Mouse (Mus musculus) myocyte (in vitro differentiated cells): ENCODE data around the gene Fbxo47. TPM values are rescaled to one million over a fixed set of nuclear protein-coding genes. Genes with fewer than 3 reads are reported as not detected.

Experiments used
- H3K27me3 ChIP-seq: one replicate; pipeline ENCODE4 v1.6.1; 2011; ENCODE audit not compliant: control insufficient read depth, insufficient read depth, insufficient read length
- H3K36me3 ChIP-seq: one replicate; pipeline ENCODE4 v1.6.1; 2011; ENCODE audit not compliant: control insufficient read depth, insufficient read depth
- H3K4me2 ChIP-seq: one replicate; pipeline ENCODE4 v1.6.1; 2011; ENCODE audit warnings: low read depth, control low read depth
- H3K4me3 ChIP-seq: one replicate; pipeline ENCODE4 v1.5.1; 2011; ENCODE audit warnings: mild to moderate bottlenecking, control low read depth, moderate library complexity
- H3K79me2 ChIP-seq: one replicate; pipeline ENCODE4 v1.6.1; 2011; ENCODE audit not compliant: control insufficient read depth, insufficient read depth
- H3ac ChIP-seq: one replicate; pipeline ENCODE4 v1.6.1; 2011; ENCODE audit not compliant: control insufficient read depth, insufficient read length
- CEBPB ChIP-seq: IDR thresholded peaks from 2 replicates; pipeline ENCODE4 v1.6.1; 2011; ENCODE audit warnings: mild to moderate bottlenecking, moderate library complexity; ENCODE audit not compliant: poor library complexity, insufficient read depth, severe bottlenecking
- E2F4 ChIP-seq: IDR thresholded peaks from one replicate; pipeline ENCODE4 v1.6.1; 2011; ENCODE audit warnings: mild to moderate bottlenecking, control low read depth, moderate library complexity; ENCODE audit not compliant: insufficient read depth
- MAX ChIP-seq: IDR thresholded peaks from one replicate; pipeline ENCODE4 v1.6.1; 2011; ENCODE audit warnings: low read depth, mild to moderate bottlenecking, control low read depth
- MYOD1 ChIP-seq, 3 experiments: IDR thresholded peaks; one replicate each; pipeline ENCODE4 v1.6.1; 2011; ENCODE audit warnings: control low read depth in 2 of 3, low read depth in 2 of 3, mild to moderate bottlenecking in 2 of 3, moderate library complexity in 1 of 3; ENCODE audit not compliant: insufficient read length in 2 of 3, control insufficient read depth in 1 of 3
- MYOG ChIP-seq, 3 experiments: IDR thresholded peaks; one replicate each; pipeline ENCODE4 v1.6.1; 2011; ENCODE audit warnings: control low read depth in 2 of 3, low read depth in 2 of 3, mild to moderate bottlenecking in 2 of 3; ENCODE audit not compliant: insufficient read length in 2 of 3, control insufficient read depth in 1 of 3, insufficient read depth in 1 of 3
- POLR2A ChIP-seq: IDR thresholded peaks from one replicate; pipeline ENCODE4 v1.6.1; 2011; ENCODE audit warnings: low read depth, mild to moderate bottlenecking, control low read depth, moderate library complexity; ENCODE audit not compliant: insufficient read length
- POLR2AphosphoS2 ChIP-seq: IDR thresholded peaks from one replicate; pipeline ENCODE4 v1.6.1; 2011; ENCODE audit warnings: low read depth, control low read depth; ENCODE audit not compliant: insufficient read length
- REST ChIP-seq: IDR thresholded peaks from one replicate; pipeline ENCODE4 v1.6.1; 2011; ENCODE audit warnings: mild to moderate bottlenecking, control low read depth, moderate library complexity; ENCODE audit not compliant: insufficient read depth, insufficient read length
- SRF ChIP-seq: IDR thresholded peaks from one replicate; pipeline ENCODE4 v1.6.1; 2011; ENCODE audit warnings: low read depth; ENCODE audit not compliant: control insufficient read depth, insufficient read length
- TCF12 ChIP-seq: IDR thresholded peaks from one replicate; pipeline ENCODE4 v1.6.1; 2011; ENCODE audit warnings: mild to moderate bottlenecking, control low read depth; ENCODE audit not compliant: poor library complexity, insufficient read depth, severe bottlenecking
- TCF3 ChIP-seq: IDR thresholded peaks from one replicate; pipeline ENCODE4 v1.6.1; 2011; ENCODE audit warnings: low read depth, control low read depth; ENCODE audit not compliant: insufficient read length
- USF1 ChIP-seq: IDR thresholded peaks from one replicate; pipeline ENCODE4 v1.6.1; 2011; ENCODE audit warnings: low read depth, mild to moderate bottlenecking, control low read depth, moderate library complexity
- polyA plus RNA-seq: library from polyadenylated mRNA; unstranded; fragments of >200 nt; fragmentation: generic; extraction: Trizol; gene quantifications from one replicate; pipeline ENCODE4 v1.2.1, GENCODE M21; 2012; ENCODE audit warnings: missing spikeins

Gene Fbxo47
- polyA plus RNA-seq, 1 experiment: 0.32 TPM

GRCm38 (mm10) chr11:97833352-97833751 lies 50.6 kb downstream of the Fbxo47 start:
- H3ac ChIP-seq: no peak overlapping the region
- TF ChIP-seq MAX: no peak
- TF ChIP-seq SRF: no peak
- no peak for TF ChIP-seq E2F4
- no peak for TF ChIP-seq USF1
- no peak for TF ChIP-seq POLR2A
- no peak for TF ChIP-seq REST
- no peak for TF ChIP-seq TCF12
- TF ChIP-seq MYOD1 (IDR thresholded peaks at IDR 0.05; ENCODE audit: control insufficient read depth in 1 of 3, insufficient read length in 2 of 3, low read depth in 2 of 3): no peak
- TF ChIP-seq TCF3: no peak
- H3K27me3 ChIP-seq: no peaks in the 10 kb centered on the region
- peaks cover 23% of the 10 kb centered on the region for H3K79me2 ChIP-seq
- H3K4me2 ChIP-seq: no peak overlapping the region
- H3K4me3 ChIP-seq: no peak overlapping the region
- H3K36me3 ChIP-seq: peaks cover 27% of the 10 kb centered on the region

GRCm38 (mm10) chr11:97832001-97832400 lies 52.0 kb downstream of the Fbxo47 start:
- Histone ChIP-seq H3ac (no peak overlapping the region), H3K27me3 (no peaks in the 10 kb centered on the region), H3K79me2 (peaks cover 24% of the 10 kb centered on the region), H3K4me2 (no peak overlapping the region), H3K4me3 (no peak overlapping the region), H3K36me3 (peaks cover 22% of the 10 kb centered on the region)
- TF ChIP-seq SRF: no peak
- no peak for TF ChIP-seq USF1
- TF ChIP-seq CEBPB: no peak
- no peak for TF ChIP-seq E2F4
- TF ChIP-seq REST: no peak
- no peak for TF ChIP-seq MYOG (IDR thresholded peaks at IDR 0.05; ENCODE audit: control insufficient read depth in 1 of 3, insufficient read depth in 1 of 3, insufficient read length in 2 of 3, low read depth in 2 of 3)
- no peak for TF ChIP-seq TCF12
- no peak for TF ChIP-seq MYOD1 (IDR thresholded peaks at IDR 0.05; ENCODE audit: control insufficient read depth in 1 of 3, insufficient read length in 2 of 3, low read depth in 2 of 3)
- no peak for TF ChIP-seq TCF3
- no peak for TF ChIP-seq MAX
- no peak for TF ChIP-seq POLR2AphosphoS2
- TF ChIP-seq POLR2A: no peak

GRCm38 (mm10) chr11:97830501-97830900 lies 53.5 kb downstream of the Fbxo47 start:
- Histone ChIP-seq H3K4me3 (no peak overlapping the region), H3K27me3 (no peaks in the 10 kb centered on the region), H3K36me3 (peaks cover 19% of the 10 kb centered on the region), H3K4me2 (no peak overlapping the region), H3K79me2 (peaks cover 29% of the 10 kb centered on the region), H3ac (no peak overlapping the region)
- no peak for TF ChIP-seq USF1
- no peak for TF ChIP-seq SRF

- TF ChIP-seq MYOD1 (IDR thresholded peaks at IDR 0.05; ENCODE audit: control insufficient read depth in 1 of 3, insufficient read length in 2 of 3, low read depth in 2 of 3) (no peak), MAX (no peak), POLR2AphosphoS2 (no peak), CEBPB (no peak), MYOG (IDR thresholded peaks at IDR 0.05; ENCODE audit: control insufficient read depth in 1 of 3, insufficient read depth in 1 of 3, insufficient read length in 2 of 3, low read depth in 2 of 3) (no peak), SRF (no peak), REST (no peak), TCF3 (no peak), USF1 (no peak), TCF12 (no peak), E2F4 (no peak), POLR2A (no peak)
- peaks cover 32% of the 10 kb centered on the region for H3K79me2 ChIP-seq
Observed at GRCm38 (mm10) chr11:97829913-97830476, 54.0 kb downstream of the Fbxo47 start.

GRCm38 (mm10) chr11:97829365-97829764 lies 54.6 kb downstream of the Fbxo47 start:
- Histone ChIP-seq H3K4me3 (no peak overlapping the region), H3K4me2 (no peak overlapping the region), H3K79me2 (peaks cover 38% of the 10 kb centered on the region), H3K36me3 (peaks cover 8% of the 10 kb centered on the region), H3K27me3 (no peaks in the 10 kb centered on the region), H3ac (no peak overlapping the region)
- TF ChIP-seq MYOD1 (IDR thresholded peaks at IDR 0.05; ENCODE audit: control insufficient read depth in 1 of 3, insufficient read length in 2 of 3, low read depth in 2 of 3) (no peak), POLR2AphosphoS2 (no peak), MAX (no peak), MYOG (IDR thresholded peaks at IDR 0.05; ENCODE audit: control insufficient read depth in 1 of 3, insufficient read depth in 1 of 3, insufficient read length in 2 of 3, low read depth in 2 of 3) (no peak), TCF3 (no peak), SRF (no peak), USF1 (no peak), TCF12 (no peak), E2F4 (no peak), POLR2A (no peak), REST (no peak), CEBPB (no peak)

More at GRCm38 (mm10) chr11:97829913-97830476, 54.0 kb downstream of the Fbxo47 start:
- Histone ChIP-seq H3K4me3 (no peak overlapping the region), H3K36me3 (peaks cover 14% of the 10 kb centered on the region), H3K4me2 (no peak overlapping the region), H3ac (no peak overlapping the region), H3K27me3 (no peaks in the 10 kb centered on the region)
